Mouse (Mus musculus) forebrain, embryonic 12.5 days (tissue): ENCODE measurements around the gene Ank2. TPM values are rescaled to one million over a fixed set of nuclear protein-coding genes. Genes with fewer than 3 reads are reported as not detected.
A peak's percentile ranks its signal among the peaks of the same experiment; 100 is the strongest.

Experiments
- ATAC-seq: fragments of 200-750 bp; cut with Nextera tagmentation; 2 replicates; pipeline ENCODE4 v1.8.0; 2017; ENCODE audit warnings: moderate TSS enrichment; ENCODE audit not compliant: low FRiP score
- H3K27ac ChIP-seq: fragments of 300-500 bp; sonication (generic); 2 replicates; pipeline ENCODE4 v1.5.1; 2016; ENCODE audit warnings: mild to moderate bottlenecking
- H3K27me3 ChIP-seq: fragments of 300-500 bp; sonication (generic); 2 replicates; pipeline ENCODE4 v1.6.1; 2016; ENCODE audit warnings: mild to moderate bottlenecking
- H3K36me3 ChIP-seq: fragments of 300-500 bp; sonication (generic); replicated peaks from 2 replicates; pipeline ENCODE4 v1.6.1; 2016; ENCODE audit warnings: mild to moderate bottlenecking
- H3K4me1 ChIP-seq: fragments of 300-500 bp; sonication (generic); 2 replicates; pipeline ENCODE4 v1.6.1; 2016
- H3K4me2 ChIP-seq: fragments of 300-500 bp; sonication (generic); 2 replicates; pipeline ENCODE4 v1.6.1; 2016; ENCODE audit warnings: mild to moderate bottlenecking, moderate library complexity
- H3K4me3 ChIP-seq: fragments of 300-500 bp; sonication (generic); replicated peaks from 2 replicates; pipeline ENCODE4 v1.5.1; 2016; ENCODE audit warnings: mild to moderate bottlenecking
- H3K9ac ChIP-seq: fragments of 300-500 bp; sonication (generic); 2 replicates; pipeline ENCODE4 v1.6.1; 2016; ENCODE audit warnings: mild to moderate bottlenecking
- H3K9me3 ChIP-seq: fragments of 300-500 bp; sonication (generic); 2 replicates; pipeline ENCODE4 v1.6.1; 2016
- WGBS: fragments of 180-500 bp; shearing (Covaris S2); methylation state at CpG from one replicate; pipeline ENCODE4 v1.1.7; 2016; 5-methylcytosine and 5-hydroxymethylcytosine counted together
- polyA plus RNA-seq: library from polyadenylated mRNA; unstranded; fragments of >200 nt; fragmentation: Nextera tagmentation; extraction: Ambion mirVana; gene quantifications from 2 replicates; pipeline ENCODE4 v1.2.1, GENCODE M21; 2016

The Ank2 gene
- 118 and 121 TPM in 2 replicates for polyA plus RNA-seq

GRCm38 (mm10) chr3:127498742-127499400, at the start of gene Ank2:
TSS of gene Ank2 (minus strand) at chr3:127499350.
- WGBS = under 1% methylated on average over 59 of the region's 62 CpGs
- no peak within 1 kb of the TSS for H3K27ac ChIP-seq

DNA sequence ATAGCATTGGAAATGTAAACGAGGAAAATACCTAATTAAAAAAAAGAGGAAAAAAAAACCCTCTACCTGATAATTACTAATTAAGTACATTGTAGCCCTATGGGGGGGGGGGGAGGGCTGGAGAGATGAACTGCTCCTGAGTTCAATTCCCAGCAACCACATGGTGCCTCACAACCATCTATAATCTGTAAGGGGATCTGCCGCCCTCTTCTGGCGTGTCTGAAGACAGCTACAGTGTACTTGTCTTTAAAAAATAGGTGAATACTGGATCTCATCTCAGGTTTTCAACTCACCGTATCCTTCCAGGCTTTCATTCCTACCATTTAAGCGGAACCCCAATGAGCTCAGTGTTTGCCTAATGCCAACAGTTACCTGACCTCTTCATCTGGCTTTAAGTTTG, 48.7 kb upstream of the Ank2 start:
- H3K36me3 ChIP-seq = peaks cover 31% of the 10 kb centered on the region
- 23% methylated on average over 5 of the region's 5 CpGs for WGBS
- H3K27ac ChIP-seq = no peak overlapping the region
- no peak overlapping the region for H3K9ac ChIP-seq
- H3K4me3 ChIP-seq = no peak overlapping the region
- H3K4me2 ChIP-seq = no peak overlapping the region
- peaks cover 4% of the 10 kb centered on the region; the same call in 1 of the 2 replicates for H3K4me1 ChIP-seq
- no peak for ATAC-seq
- no peaks in the 10 kb centered on the region for H3K9me3 ChIP-seq
- H3K27me3 ChIP-seq = no peaks in the 10 kb centered on the region

More at GRCm38 (mm10) chr3:127498742-127499400, at the start of gene Ank2:
- Histone ChIP-seq H3K4me3 (peak within 1 kb of the TSS; percentile 71), H3K36me3 (no peaks in the 10 kb centered on the region), H3K27me3 (peaks cover 32% of the 10 kb centered on the region), H3K9me3 (no peaks in the 10 kb centered on the region), H3K9ac (peak within 1 kb of the TSS; percentile 76), H3K4me1 (peaks cover 12% of the 10 kb centered on the region), H3K4me2 (peak within 1 kb of the TSS; percentile 100)
- ATAC-seq = peak; percentile 72

DNA sequence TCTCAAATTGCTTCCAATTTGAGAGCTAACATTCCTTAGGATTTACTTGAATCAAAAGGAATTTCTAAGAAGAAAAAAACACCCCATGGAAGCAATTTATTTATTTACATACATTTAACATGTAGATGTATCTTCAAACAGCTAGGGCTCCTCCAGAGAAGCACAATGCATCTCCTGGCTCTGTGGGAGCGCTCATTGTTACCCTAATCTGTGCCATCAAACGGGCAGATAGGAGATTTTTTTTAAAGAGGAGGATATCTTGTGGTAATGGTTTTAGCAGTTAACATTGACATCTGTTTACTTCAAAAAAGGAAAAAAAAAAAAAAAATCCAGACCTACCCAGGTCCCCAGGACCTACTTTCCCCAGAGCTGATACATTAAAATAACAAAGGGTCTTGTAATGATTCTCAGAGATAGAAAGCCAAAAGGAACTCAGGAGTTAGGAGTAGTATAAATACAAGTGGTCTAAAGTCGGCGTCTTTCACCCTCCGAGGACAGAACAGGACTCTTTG, 45.5 kb upstream of the Ank2 start:
- no peak for ATAC-seq
- no peaks in the 10 kb centered on the region for H3K9me3 ChIP-seq
- 14% methylated on average over 5 of the region's 5 CpGs for WGBS
- no peak overlapping the region for H3K9ac ChIP-seq
- H3K4me1 ChIP-seq = no peaks in the 10 kb centered on the region
- no peak overlapping the region for H3K4me2 ChIP-seq
- no peak overlapping the region for H3K27ac ChIP-seq
- H3K27me3 ChIP-seq = no peaks in the 10 kb centered on the region
- H3K36me3 ChIP-seq = peaks cover 40% of the 10 kb centered on the region
- no peak overlapping the region for H3K4me3 ChIP-seq

GRCm38 (mm10) chr3:127543976-127544375, 44.8 kb upstream of the Ank2 start:
- Histone ChIP-seq H3K27me3 (no peaks in the 10 kb centered on the region), H3K4me2 (no peak overlapping the region), H3K4me1 (no peaks in the 10 kb centered on the region), H3K9me3 (no peaks in the 10 kb centered on the region), H3K36me3 (peaks cover 43% of the 10 kb centered on the region), H3K27ac (no peak overlapping the region), H3K9ac (no peak overlapping the region), H3K4me3 (no peak overlapping the region)
- no peak for ATAC-seq
- WGBS = 79% methylated on average over 4 of the region's 4 CpGs

- WGBS = 68% methylated on average over 6 of the region's 6 CpGs
Observed at GRCm38 (mm10) chr3:127539193-127539592, 40.0 kb upstream of the Ank2 start.

GRCm38 (mm10) chr3:127530293-127530692, 31.1 kb upstream of the Ank2 start:
- no peak overlapping the region for H3K27ac ChIP-seq
- ATAC-seq = no peak
- H3K4me3 ChIP-seq = no peak overlapping the region
- 6% methylated on average over 4 of the region's 4 CpGs for WGBS
- H3K4me2 ChIP-seq = no peak overlapping the region
- no peaks in the 10 kb centered on the region for H3K4me1 ChIP-seq
- H3K36me3 ChIP-seq = no peaks in the 10 kb centered on the region
- no peak overlapping the region for H3K9ac ChIP-seq
- H3K9me3 ChIP-seq = no peaks in the 10 kb centered on the region
- no peaks in the 10 kb centered on the region for H3K27me3 ChIP-seq

More at GRCm38 (mm10) chr3:127539193-127539592, 40.0 kb upstream of the Ank2 start:
- Histone ChIP-seq H3K9ac (no peak overlapping the region), H3K27ac (no peak overlapping the region), H3K36me3 (peaks cover 34% of the 10 kb centered on the region), H3K4me2 (no peak overlapping the region), H3K4me1 (no peaks in the 10 kb centered on the region), H3K4me3 (no peak overlapping the region), H3K27me3 (no peaks in the 10 kb centered on the region), H3K9me3 (no peaks in the 10 kb centered on the region)
- no peak for ATAC-seq

DNA sequence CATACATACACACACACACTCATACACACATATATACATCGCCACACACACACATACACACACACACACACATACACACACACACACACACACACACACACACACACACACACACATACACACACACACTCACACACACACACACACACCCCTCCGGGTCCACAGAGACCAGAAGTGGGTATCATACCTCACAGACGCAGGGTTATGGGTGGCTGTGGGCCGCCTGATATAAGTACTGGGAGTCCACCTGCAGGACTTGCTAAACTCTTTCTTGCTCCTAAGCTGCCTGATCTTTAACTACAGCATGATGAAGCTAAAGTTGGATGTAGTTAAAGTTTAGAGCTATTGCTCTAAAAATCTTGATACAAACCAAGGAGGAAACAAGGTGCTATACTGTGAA, 30.7 kb upstream of the Ank2 start:
- Histone ChIP-seq H3K4me3 (no peak overlapping the region), H3K4me1 (no peaks in the 10 kb centered on the region), H3K9ac (no peak overlapping the region), H3K9me3 (no peaks in the 10 kb centered on the region), H3K36me3 (no peaks in the 10 kb centered on the region), H3K27me3 (no peaks in the 10 kb centered on the region), H3K4me2 (no peak overlapping the region), H3K27ac (no peak overlapping the region)
- ATAC-seq = no peak
- 70% methylated on average over 4 of the region's 4 CpGs for WGBS

- WGBS = 91% methylated on average over 3 of the region's 3 CpGs
- no peak overlapping the region for H3K4me3 ChIP-seq
- H3K4me2 ChIP-seq = no peak overlapping the region
- no peaks in the 10 kb centered on the region for H3K4me1 ChIP-seq
- H3K36me3 ChIP-seq = no peaks in the 10 kb centered on the region
- no peaks in the 10 kb centered on the region for H3K9me3 ChIP-seq
- no peak for ATAC-seq
- no peak overlapping the region for H3K27ac ChIP-seq
- H3K27me3 ChIP-seq = no peaks in the 10 kb centered on the region
- no peak overlapping the region for H3K9ac ChIP-seq
Observed at GRCm38 (mm10) chr3:127529210-127529609, 30.1 kb upstream of the Ank2 start.

DNA sequence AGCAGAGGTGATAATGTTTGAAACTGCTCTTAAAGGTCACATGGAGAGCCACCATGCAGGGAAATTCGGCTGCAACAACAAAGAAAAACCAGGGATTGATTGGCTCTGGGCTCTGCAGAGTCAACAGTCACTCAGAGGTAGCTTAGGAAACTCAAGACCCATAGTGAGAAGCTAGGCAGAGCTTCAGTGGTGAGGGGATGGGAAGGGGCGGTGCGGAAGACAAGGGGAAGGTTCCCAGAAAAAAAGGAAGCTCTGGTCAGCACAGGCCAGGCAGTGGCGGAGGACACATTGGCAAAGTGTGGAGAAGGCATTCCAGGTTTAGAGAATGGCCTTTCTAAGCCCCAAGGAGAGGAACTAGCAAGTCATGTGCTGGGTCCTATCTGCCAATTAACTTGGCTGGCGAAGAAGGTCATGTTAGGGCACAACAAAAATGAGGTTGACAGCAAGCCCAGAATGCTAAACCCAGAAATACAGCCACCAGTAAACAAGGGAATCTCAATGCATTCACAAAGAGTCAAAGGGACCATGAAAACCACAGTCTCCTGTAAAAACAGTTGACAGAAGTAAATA, 28.4 kb upstream of the Ank2 start:
- Histone ChIP-seq H3K4me1 (no peaks in the 10 kb centered on the region), H3K4me2 (no peak overlapping the region), H3K9ac (no peak overlapping the region), H3K9me3 (no peaks in the 10 kb centered on the region), H3K27ac (no peak overlapping the region), H3K4me3 (no peak overlapping the region), H3K27me3 (no peaks in the 10 kb centered on the region), H3K36me3 (no peaks in the 10 kb centered on the region)
- ATAC-seq = no peak
- 75% methylated on average over 5 of the region's 5 CpGs for WGBS

- H3K27ac ChIP-seq = no peak overlapping the region
- WGBS = 86% methylated on average over 8 of the region's 8 CpGs
- H3K36me3 ChIP-seq = no peaks in the 10 kb centered on the region
- no peak overlapping the region for H3K4me3 ChIP-seq
- no peak overlapping the region for H3K4me2 ChIP-seq
- no peak overlapping the region for H3K9ac ChIP-seq
- H3K9me3 ChIP-seq = no peaks in the 10 kb centered on the region
- ATAC-seq = no peak
- no peaks in the 10 kb centered on the region for H3K27me3 ChIP-seq
- H3K4me1 ChIP-seq = no peaks in the 10 kb centered on the region
Observed at GRCm38 (mm10) chr3:127525188-127525819, 26.2 kb upstream of the Ank2 start.

GRCm38 (mm10) chr3:127521156-127521555, 22.0 kb upstream of the Ank2 start:
- no peak overlapping the region for H3K27ac ChIP-seq
- no peak overlapping the region for H3K4me3 ChIP-seq
- no peaks in the 10 kb centered on the region for H3K36me3 ChIP-seq
- no peaks in the 10 kb centered on the region for H3K27me3 ChIP-seq
- no peaks in the 10 kb centered on the region for H3K9me3 ChIP-seq
- H3K9ac ChIP-seq = no peak overlapping the region
- H3K4me2 ChIP-seq = no peak overlapping the region
- 0 out of 2 replicates have a peak, but pooled peaks cover 3% of the 10 kb centered on the region for H3K4me1 ChIP-seq
- 86% methylated on average over 10 of the region's 10 CpGs for WGBS
- ATAC-seq = no peak

GRCm38 (mm10) chr3:127520300-127520699, 21.1 kb upstream of the Ank2 start:
- no peaks in the 10 kb centered on the region for H3K9me3 ChIP-seq
- H3K9ac ChIP-seq = no peak overlapping the region
- H3K36me3 ChIP-seq = no peaks in the 10 kb centered on the region
- no peak overlapping the region for H3K4me2 ChIP-seq
- no peak overlapping the region for H3K27ac ChIP-seq
- peaks cover 4% of the 10 kb centered on the region; the same call in 1 of the 2 replicates for H3K27me3 ChIP-seq
- WGBS = 87% methylated on average over 6 of the region's 6 CpGs
- H3K4me1 ChIP-seq = 0 out of 2 replicates have a peak, but pooled peaks cover 6% of the 10 kb centered on the region
- ATAC-seq = no peak
- no peak overlapping the region for H3K4me3 ChIP-seq
